Mouse (Mus musculus) cerebellum, postnatal 36 days (tissue): ENCODE measurements around the gene Rab4a.
"Not testable (repeated sequence)": the region's sequence is repeated elsewhere in the genome, so short reads cannot be mapped to it uniquely, and the experiment has no call there.

Experiments used
- DNase-seq, 2 experiments: peaks; one replicate each; pipeline ENCODE4 v3.0.0; 2021 to 2022; ENCODE audit warnings: mixed read lengths in 2 of 2

Gene Rab4a

DNA sequence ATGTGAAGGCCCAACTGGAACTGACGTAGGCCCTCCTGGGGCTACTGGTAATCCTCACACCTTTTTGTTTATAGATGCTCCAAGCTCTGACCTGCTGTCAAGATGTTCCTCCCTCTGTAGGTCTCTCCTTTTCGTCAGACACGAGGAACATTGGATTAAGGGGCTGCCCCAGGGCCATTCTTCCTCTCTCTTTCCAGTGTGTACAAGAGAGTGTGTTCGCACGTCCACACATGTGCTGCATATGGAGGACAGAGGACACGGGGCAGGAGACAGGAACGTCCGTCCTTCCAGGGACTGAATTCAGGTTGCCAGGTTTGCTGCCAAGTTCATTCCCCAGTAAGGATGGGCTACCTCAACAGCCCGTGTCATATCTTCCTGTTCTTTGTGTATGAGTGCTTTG, 16.3 kb upstream of the Rab4a start:
- peak in 1 of 2 experiments; percentile 49 for DNase-seq

- peak; percentile 95 to 98 for DNase-seq
Observed at GRCm38 (mm10) chr8:123789970-123790369, 15.8 kb upstream of the Rab4a start.

DNA sequence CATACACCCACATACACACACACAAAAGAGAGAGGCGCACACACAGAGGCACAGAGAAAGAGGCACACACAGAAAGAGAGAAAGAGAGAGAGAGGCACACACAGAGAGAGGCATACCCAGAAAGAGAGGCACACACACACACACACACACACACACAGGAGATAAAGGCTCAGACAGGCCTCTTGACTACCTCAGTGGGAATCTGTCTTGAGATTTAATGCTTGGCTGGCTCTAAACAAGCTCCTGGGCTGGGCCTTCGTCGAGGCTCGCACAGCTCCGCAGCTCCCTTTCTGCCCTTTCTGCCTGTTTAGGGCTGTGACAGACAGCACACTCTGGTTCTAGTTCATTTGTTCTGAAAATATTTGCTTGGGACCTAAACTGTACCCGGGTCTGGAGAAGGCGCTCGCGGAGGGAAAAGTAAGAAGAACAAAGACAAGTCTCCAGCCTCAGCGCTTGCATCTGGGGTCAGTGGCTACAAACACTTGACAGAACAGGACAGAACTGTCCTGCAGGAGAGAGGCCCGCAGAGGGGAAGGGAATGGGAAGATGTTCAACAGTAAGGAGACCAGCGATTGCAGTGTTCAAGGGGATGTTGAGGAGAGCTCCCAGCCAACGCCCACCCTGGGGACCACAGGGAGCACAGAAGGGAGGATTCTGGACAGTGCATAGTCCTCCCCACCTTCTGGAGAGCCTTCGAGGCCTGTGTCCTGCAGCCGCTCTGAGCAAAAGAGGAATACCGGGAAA, 14.5 kb upstream of the Rab4a start:
- DNase-seq, result no peak

- no peak for DNase-seq
Observed at GRCm38 (mm10) chr8:123791845-123792225, 13.9 kb upstream of the Rab4a start.

DNA sequence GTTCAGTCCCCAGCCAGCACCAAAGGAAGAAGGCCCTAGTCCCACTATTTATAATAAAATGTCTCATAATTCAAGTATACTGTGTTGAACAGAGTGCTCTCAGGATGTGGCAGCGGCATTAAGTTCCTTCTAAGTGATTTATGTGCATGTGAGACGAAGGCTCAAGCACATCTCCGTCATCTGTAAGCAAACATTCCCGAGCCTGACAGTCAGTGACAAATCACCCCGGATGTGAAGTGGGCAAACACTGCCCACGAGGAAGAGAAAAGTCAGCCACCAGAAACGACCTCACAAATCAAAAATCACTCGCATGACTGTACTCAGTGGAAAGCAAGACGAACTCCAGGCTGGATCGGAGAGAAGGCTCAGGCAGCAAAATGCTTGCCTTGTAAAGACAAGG, 11.9 kb upstream of the Rab4a start:
- DNase-seq, result no peak

DNA sequence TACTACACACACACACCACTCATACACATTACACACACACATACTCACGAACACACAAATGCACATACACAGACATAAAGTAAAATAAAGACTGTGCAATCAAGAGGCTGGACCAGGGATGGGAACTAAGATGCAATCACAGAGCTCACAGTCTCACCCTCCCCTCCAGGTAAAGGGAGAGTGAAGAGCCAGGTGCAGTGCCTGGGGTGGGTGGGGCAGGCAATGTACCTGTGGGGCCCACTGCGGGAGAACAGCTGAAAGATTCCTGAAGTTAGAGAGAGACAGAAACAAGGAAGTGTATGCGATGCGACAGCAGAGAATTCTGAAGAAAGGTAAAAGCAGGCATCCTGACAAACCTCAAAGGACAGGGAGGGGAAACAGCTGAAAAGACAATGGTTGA, 11.0 kb upstream of the Rab4a start:
- DNase-seq, result no peak

GRCm38 (mm10) chr8:123796758-123797157, 9.0 kb upstream of the Rab4a start:
- DNase-seq, result no peak

- DNase-seq, result no peak
Observed at GRCm38 (mm10) chr8:123797928-123798327, 7.9 kb upstream of the Rab4a start.

DNA sequence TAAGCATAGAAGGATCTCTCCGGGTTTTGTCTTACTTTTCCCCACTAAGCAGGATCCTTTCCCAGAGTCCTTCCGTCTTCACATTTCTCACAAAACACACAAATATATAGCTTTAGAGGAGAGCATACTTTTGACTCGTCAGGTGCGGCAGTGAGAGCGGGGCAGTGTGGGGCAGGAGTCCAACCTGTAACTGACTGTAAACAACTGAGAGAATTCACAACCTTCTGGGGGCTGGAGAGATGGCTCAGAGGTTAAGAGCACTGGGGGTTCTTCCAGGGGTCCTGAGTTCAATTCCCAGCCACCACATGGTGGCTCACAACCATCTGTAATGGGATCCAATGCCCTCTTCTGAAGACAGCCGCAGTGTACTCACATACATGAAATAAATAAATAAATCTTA, 6.4 kb upstream of the Rab4a start:
- DNase-seq, result no peak

- DNase-seq, result no peak
Observed at GRCm38 (mm10) chr8:123799885-123800284, 5.9 kb upstream of the Rab4a start.

GRCm38 (mm10) chr8:123800867-123801266, 4.9 kb upstream of the Rab4a start:
- DNase-seq, result no peak

- DNase-seq, result no peak
Observed at GRCm38 (mm10) chr8:123801538-123801937, 4.2 kb upstream of the Rab4a start.

DNA sequence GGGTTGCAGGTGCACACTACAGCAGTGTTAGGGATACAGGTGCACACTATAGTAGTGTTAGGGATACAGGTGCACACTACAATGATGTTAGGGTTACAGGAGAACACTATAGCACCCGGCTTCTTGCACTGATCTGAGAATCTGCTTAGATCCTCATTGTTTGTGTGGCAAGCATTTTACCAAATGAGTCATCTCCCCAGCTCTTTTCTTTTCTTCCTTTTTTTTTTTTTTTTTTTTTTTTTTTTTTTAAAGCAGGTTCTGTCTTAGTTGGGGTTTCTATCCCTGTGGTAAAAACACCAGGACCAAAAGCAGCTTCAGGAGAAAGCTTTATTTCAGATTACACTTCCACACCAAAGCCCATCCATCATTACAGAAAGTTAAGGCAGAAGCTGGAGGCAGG, 2.1 kb upstream of the Rab4a start:
- DNase-seq, result no peak

- no peak for DNase-seq
Observed at GRCm38 (mm10) chr8:123804586-123804985, 1.2 kb upstream of the Rab4a start.

- no peak for DNase-seq
Observed at GRCm38 (mm10) chr8:123805209-123805717, 522 bp upstream of the Rab4a start.

GRCm38 (mm10) chr8:123806374-123806935, 670 bp downstream of the Rab4a start:
- no peak for DNase-seq

GRCm38 (mm10) chr8:123807024-123807431, 1.2 kb downstream of the Rab4a start:
- no peak for DNase-seq

DNA sequence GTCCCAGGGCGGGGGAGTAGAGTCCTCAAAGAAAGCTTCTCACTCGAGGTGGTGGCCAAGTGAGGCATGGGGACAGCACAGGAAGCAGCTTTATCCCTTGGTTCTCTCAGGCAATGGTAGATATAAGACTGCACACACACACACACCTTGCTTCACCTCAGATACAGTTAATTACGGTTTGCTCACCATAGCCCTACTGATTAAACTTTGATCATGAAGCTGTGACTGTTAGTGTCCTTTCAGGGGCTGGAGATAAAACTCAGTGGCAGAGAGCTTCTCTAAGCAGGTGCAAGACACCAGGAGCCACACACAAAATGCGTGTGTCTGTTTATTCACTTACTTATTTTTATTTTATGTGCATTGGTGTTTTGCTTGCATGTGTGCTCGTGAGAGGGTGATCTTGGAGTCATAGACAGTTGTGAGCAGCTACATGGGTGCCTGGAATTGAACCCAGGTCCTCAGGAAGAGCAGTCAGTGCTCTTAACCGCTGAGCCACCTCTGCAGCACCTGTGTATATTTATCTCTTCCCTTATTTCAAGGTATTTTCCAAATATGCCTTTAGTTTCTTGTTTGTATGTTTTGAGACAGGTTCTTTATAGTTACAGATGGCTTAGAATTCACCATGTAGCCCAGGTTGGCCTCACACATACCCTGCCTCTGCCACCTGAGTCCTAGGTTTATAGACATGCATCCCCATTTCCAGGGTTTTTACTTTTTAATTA, 2.2 kb downstream of the Rab4a start:
- no peak for DNase-seq

DNA sequence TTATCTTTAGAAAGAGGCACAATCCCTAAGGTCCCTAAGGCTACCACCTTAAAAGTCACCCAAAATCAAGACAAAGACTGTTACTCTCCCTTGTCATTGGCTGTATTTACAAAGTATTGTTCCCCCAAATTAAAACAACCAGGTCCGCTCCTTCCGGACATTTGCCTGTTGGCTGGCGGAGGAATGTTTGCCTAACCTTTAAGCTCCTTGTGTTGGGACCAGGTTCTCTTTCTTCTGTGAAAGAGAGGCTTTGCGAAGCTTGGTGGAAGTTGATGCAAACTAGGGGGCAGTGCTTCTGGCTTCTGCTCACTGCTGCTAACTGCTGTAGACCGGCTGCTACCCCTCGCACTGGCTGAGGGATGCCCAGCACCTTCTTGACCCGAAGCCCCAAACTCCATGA, 2.9 kb downstream of the Rab4a start:
- no peak for DNase-seq

GRCm38 (mm10) chr8:123809342-123809741, 3.6 kb downstream of the Rab4a start:
- not testable (repeated sequence) for DNase-seq

DNA sequence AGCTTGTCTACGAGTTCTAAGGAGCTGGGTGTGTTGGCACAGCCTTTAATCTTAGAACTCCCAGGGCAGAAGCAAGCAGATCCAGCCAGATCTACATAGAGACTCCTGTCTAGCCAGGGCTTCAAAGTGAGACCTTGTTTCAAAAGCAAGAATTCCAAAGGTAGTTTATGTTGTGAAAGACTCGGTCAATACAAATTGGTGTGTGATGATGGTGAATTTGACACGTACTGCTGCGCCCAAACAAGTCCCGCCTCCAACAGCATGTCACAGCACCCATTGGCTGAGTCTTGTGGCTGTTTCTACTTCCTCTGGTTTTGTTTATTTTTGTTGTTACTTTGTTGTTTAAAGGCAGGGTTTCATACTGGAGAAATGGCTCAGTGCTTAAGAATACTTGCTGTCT, 6.4 kb downstream of the Rab4a start:
- DNase-seq, result no peak

DNA sequence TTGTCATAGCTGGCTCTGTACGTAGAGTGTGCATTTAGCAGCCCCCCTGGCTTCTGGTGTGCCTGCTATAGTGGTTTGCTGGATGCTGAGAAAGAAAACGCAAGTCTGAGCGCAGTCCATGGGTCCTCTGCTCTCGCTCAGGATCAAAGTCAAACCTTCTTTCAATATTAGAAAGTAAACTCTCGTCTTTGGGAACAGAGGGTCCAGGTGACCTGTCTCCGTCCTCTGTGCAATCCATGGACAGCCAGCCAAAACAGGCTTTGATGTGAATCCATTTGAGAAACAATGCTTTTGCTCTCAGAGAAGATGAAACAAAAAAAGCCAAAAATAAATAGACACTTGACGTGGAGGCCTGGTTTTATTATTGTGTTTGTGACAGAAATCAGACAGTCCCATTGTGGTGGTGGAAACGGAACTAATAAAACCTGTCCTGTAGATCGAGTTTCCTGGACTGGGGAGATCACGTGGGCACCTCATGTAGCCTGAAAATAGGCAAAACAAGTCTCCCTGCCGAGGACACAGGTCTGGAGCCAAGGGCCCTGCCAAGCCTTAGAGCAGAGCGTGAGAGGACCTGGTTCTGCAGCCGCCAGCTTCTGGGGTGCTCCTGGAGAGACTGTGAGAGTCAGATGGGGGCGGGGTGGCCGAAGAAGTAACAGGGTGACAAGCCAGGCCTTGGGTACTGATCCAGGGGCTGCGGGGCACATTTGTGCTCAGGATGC, 7.5 kb downstream of the Rab4a start:
- DNase-seq, result peak; percentile 85

GRCm38 (mm10) chr8:123813892-123814266, 8.1 kb downstream of the Rab4a start:
- peak in 1 of 2 experiments; percentile 29 for DNase-seq
